Mouse (Mus musculus): ENCODE measurements at regions not wholly inside any gene's neighbourhood (a gene's known extent, or its start where the extent isn't known, plus 50 kb on each side); places are given as distances from the start of the nearest gene placed in this dataset.

DNA sequence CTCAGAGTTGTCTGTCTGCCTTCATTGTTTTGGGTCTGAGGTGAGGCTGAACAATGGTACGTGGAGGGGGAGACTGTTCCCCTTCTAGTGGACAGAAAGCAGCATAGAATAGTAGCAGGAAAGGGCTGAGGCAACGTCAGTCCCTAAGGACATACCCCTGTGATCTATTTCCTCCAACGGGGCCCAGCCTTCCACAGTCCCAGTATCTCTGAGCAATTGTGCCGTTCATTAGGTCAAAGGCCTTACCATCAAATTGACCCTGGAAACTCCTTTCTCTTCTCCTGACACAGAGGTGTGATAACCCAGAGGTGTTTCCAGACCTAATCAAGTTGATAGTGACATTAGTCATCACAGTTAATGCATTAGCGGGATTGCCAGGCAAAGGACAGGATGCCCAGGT lies 73.4 kb upstream of the Nr5a2 start:
- Histone ChIP-seq H3K9me3 (ENCODE audit: control insufficient read depth, low read length) (no peaks in the 10 kb centered on the region), H3K4me2 (ENCODE audit: low read depth, low read length) (no peak overlapping the region), H3K9ac (ENCODE audit: low read depth, low read length) (no peak overlapping the region), H3K27ac (replicated peaks; ENCODE audit: low read depth, low read length) (no peak overlapping the region), H3K4me1 (ENCODE audit: control insufficient read depth, insufficient read depth, low read length) (no peaks in the 10 kb centered on the region), H3K36me3 (ENCODE audit: control insufficient read depth, insufficient read depth, low read length) (no peaks in the 10 kb centered on the region), H3K4me3 (ENCODE audit: low read depth, low read length) (no peak overlapping the region), H3K27me3 (replicated peaks; ENCODE audit: control insufficient read depth, insufficient read depth, low read length) (no peaks in the 10 kb centered on the region)
- ATAC-seq (ENCODE audit: low read depth): no peak
- no peak for DNase-seq (ENCODE audit: low spot score)
- WGBS: 63% methylated on average over 5 of the region's 5 CpGs

DNA sequence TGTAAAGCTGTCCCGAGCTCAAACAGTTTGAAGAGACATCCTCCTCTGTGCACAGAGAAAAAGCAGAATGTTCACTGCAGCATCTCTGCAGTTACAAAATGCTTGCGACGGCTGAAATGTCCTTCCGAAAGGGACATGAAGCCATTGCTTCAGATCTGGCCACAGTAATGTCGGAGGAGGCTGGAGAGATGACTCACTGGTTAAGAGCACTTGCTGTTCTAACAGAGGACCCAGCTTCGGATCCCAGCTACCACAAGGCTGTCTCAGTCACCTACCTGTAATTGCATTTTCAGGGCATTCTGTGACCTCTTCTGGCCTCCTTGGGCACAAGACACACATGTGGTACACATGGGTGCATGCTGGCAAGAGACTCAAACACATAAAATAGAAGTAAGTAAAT lies 63.5 kb upstream of the Nr5a2 start:
- WGBS: 82% methylated on average over 6 of the region's 6 CpGs
- no peaks in the 10 kb centered on the region for H3K9me3 ChIP-seq (ENCODE audit: control insufficient read depth, low read length)
- DNase-seq (ENCODE audit: low spot score) (no peak), ATAC-seq (ENCODE audit: low read depth) (no peak)
- no peak overlapping the region for H3K27ac ChIP-seq (replicated peaks; ENCODE audit: low read depth, low read length)
- H3K9ac ChIP-seq (ENCODE audit: low read depth, low read length): no peak overlapping the region
- no peak overlapping the region for H3K4me2 ChIP-seq (ENCODE audit: low read depth, low read length)
- no peak overlapping the region for H3K4me3 ChIP-seq (ENCODE audit: low read depth, low read length)
- H3K4me1 ChIP-seq (ENCODE audit: control insufficient read depth, insufficient read depth, low read length): no peaks in the 10 kb centered on the region
- no peaks in the 10 kb centered on the region for H3K36me3 ChIP-seq (ENCODE audit: control insufficient read depth, insufficient read depth, low read length)
- H3K27me3 ChIP-seq (replicated peaks; ENCODE audit: control insufficient read depth, insufficient read depth, low read length): no peaks in the 10 kb centered on the region

DNA sequence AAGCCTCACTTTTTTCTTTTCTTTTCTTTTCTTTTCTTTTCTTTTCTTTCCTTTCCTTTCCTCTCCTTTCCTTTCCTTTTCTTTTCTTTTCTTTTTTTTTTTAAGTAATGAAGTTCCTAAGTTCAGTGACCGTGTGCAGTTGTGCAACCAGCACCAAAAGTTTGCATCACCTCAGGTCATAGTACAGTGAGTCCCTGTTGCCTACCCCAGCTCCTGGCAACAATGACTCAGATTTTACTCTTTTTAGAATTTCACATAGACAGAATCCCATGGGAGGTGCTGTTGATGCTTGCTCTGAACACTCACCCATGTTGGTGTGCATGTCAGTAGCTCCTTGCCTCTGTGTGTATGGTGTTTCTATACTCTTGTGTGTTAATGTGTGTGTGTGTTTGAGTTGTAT lies 60.3 kb upstream of the Nr5a2 start:
- H3K9ac ChIP-seq (ENCODE audit: low read depth, low read length): no peak overlapping the region
- no peaks in the 10 kb centered on the region for H3K27me3 ChIP-seq (replicated peaks; ENCODE audit: control insufficient read depth, insufficient read depth, low read length)
- no peak overlapping the region for H3K4me2 ChIP-seq (ENCODE audit: low read depth, low read length)
- H3K4me1 ChIP-seq (ENCODE audit: control insufficient read depth, insufficient read depth, low read length): no peaks in the 10 kb centered on the region
- ATAC-seq (ENCODE audit: low read depth) (no peak), DNase-seq (ENCODE audit: low spot score) (no peak)
- H3K9me3 ChIP-seq (ENCODE audit: control insufficient read depth, low read length): no peaks in the 10 kb centered on the region
- H3K27ac ChIP-seq (replicated peaks; ENCODE audit: low read depth, low read length): no peak overlapping the region
- WGBS: 77% methylated on average over 1 of the region's 1 CpGs
- no peak overlapping the region for H3K4me3 ChIP-seq (ENCODE audit: low read depth, low read length)
- no peaks in the 10 kb centered on the region for H3K36me3 ChIP-seq (ENCODE audit: control insufficient read depth, insufficient read depth, low read length)

DNA sequence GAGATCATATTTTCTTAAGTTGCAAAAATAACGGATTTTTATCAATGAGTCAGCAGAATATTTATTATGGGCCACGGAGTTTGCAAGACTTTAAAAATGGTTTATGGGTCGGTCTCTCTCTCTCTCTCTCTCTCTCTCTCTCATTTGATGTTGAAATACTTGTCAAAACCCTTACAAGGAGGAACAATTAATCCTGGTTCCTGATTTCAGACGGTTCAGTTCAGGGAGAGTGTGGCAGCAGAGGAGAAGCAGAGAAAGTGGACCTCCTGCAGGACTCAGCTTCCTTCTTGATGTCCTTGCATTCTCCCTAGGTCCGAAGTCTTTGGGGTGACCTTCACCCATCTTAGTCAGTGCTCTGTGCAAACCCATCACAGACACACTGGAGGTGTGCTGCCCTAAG lies 57.4 kb upstream of the Nr5a2 start:
- WGBS: 82% methylated on average over 5 of the region's 5 CpGs
- H3K4me3 ChIP-seq (ENCODE audit: low read depth, low read length): no peak overlapping the region

DNA sequence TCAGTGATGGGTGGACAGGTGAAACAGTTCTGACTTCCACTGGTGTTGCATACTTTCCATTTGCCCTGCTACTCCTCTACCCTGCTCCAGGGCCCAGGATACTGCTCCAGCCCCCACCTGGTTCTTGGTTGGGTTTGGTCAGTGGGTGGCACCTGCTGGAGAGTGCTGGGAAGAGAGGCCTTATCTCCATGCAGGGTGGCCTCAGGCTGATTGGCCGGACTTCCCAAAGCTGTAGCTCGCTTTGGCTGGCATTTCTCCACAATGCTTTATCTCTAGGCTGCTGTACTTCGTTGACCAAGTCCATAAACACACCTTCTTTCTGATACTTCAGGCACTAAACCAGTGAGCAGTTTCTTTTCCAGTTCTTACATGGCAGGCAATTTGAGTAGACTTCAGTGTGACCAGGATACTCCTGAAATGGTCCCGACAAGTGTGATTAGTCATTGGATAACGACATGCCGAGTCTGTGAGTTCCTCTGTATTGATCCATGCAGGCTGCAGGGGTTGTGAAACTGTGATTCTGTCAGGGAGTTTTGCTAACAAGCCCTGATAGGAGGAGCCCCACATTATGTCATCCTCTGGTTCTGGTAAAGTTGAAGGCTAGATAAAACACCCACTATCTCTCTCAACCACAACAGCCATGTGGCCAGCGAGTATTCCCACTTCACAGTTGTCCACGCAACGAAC lies 50.1 kb upstream of the Nr5a2 start:
- no peaks in the 10 kb centered on the region for H3K36me3 ChIP-seq (ENCODE audit: control insufficient read depth, insufficient read depth, low read length)
- H3K9me3 ChIP-seq (ENCODE audit: control insufficient read depth, low read length): no peaks in the 10 kb centered on the region
- H3K27me3 ChIP-seq (replicated peaks; ENCODE audit: control insufficient read depth, insufficient read depth, low read length): no peaks in the 10 kb centered on the region
- DNase-seq (ENCODE audit: low spot score): no peak
- no peak overlapping the region for H3K9ac ChIP-seq (ENCODE audit: low read depth, low read length)
- no peaks in the 10 kb centered on the region for H3K4me1 ChIP-seq (ENCODE audit: control insufficient read depth, insufficient read depth, low read length)
- no peak overlapping the region for H3K27ac ChIP-seq (replicated peaks; ENCODE audit: low read depth, low read length)
- WGBS: 78% methylated on average over 9 of the region's 9 CpGs
- H3K4me3 ChIP-seq (ENCODE audit: low read depth, low read length): no peak overlapping the region
- ATAC-seq (ENCODE audit: low read depth): no peak
- H3K4me2 ChIP-seq (ENCODE audit: low read depth, low read length): no peak overlapping the region

More for the DNA sequence above, 57.4 kb upstream of the Nr5a2 start:
- H3K4me1 ChIP-seq (ENCODE audit: control insufficient read depth, insufficient read depth, low read length): no peaks in the 10 kb centered on the region
- no peaks in the 10 kb centered on the region for H3K27me3 ChIP-seq (replicated peaks; ENCODE audit: control insufficient read depth, insufficient read depth, low read length)
- no peak overlapping the region for H3K27ac ChIP-seq (replicated peaks; ENCODE audit: low read depth, low read length)
- no peaks in the 10 kb centered on the region for H3K36me3 ChIP-seq (ENCODE audit: control insufficient read depth, insufficient read depth, low read length)
- no peak overlapping the region for H3K4me2 ChIP-seq (ENCODE audit: low read depth, low read length)
- ATAC-seq (ENCODE audit: low read depth) (no peak), DNase-seq (ENCODE audit: low spot score) (no peak)
- H3K9me3 ChIP-seq (ENCODE audit: control insufficient read depth, low read length): no peaks in the 10 kb centered on the region
- H3K9ac ChIP-seq (ENCODE audit: low read depth, low read length): no peak overlapping the region

MicroRNAs in the stretch of these regions (microRNA counts, 519-probe panel; counts per million panel counts)
- microRNA mmu-miR-181a: 4,194 counts per million, percentile 94 among the panel's probes with 10 or more counts
- microRNA mmu-miR-181b+mmu-miR-181d: 2,351 counts per million, percentile 42 among the panel's probes with 10 or more counts

Small RNA genes lying in the stretch of these regions (microRNA-seq; reads per million reads assigned to microRNA genes)
- gene Mir181a-1 (ENCODE audit: borderline number of aligned reads) (1,934 reads per million, percentile 81 among the genes with 10 or more reads in this experiment), gene Mir181b-1 (ENCODE audit: borderline number of aligned reads) (27.0 reads per million, percentile 37 among the genes with 10 or more reads in this experiment)
